Mouse (Mus musculus) E14TG2a.4 (cell line): ENCODE measurements around the gene Snx11.

Experiments used
- CTCF ChIP-seq: conservative IDR thresholded peaks from 2 replicates; pipeline ENCODE4 v1.5.1; 2014; ENCODE audit warnings: low read length
- POU5F1 ChIP-seq: IDR thresholded peaks from 2 replicates; pipeline ENCODE4 v1.6.1; 2014; ENCODE audit warnings: low read length, borderline replicate concordance

DNA sequence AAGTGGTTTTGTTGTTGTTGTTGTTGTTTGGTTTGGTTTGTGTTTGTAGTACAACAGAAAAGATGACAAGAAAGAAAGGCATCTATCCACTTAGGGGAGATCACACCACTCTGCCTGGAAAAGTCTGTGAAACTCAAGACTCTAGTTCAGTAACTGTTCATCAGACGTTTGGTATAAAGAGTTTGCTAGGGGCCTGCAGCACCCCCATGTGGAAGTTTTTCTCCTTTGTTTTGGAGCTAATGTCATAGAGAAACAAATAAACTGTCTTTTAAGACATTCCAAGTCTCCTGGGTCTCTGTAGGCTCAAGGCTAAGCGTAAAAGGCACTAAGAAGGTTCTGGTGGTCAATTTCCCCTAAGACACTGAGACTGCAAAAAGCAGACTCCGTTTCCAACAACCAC, 1.3 kb downstream of the Snx11 start:
- TF ChIP-seq CTCF (no peak), POU5F1 (no peak)
